Mouse (Mus musculus) adrenal gland, adult 2 months (tissue): Measurements from ENCODE around the gene Cirbp. TPM values are rescaled to one million over a fixed set of nuclear protein-coding genes. Genes with fewer than 3 reads are reported as not detected.
A peak's percentile ranks its signal among the peaks of the same experiment; 100 is the strongest.

Source experiments
- DNase-seq: peaks from one replicate; pipeline ENCODE4 v3.0.0; 2021
- polyA plus RNA-seq: library from polyadenylated mRNA; depleted of rRNA; stranded (reverse); fragments of >200 nt; gene quantifications from 2 replicates; pipeline ENCODE4 v1.2.3, GENCODE M21; 2012
- total RNA-seq, 2 experiments: library from RNA; stranded (reverse); gene quantifications; 2 replicates each; pipeline ENCODE4 v1.2.3; 2021

The Cirbp gene
- total and polyA plus RNA-seq, 3 experiments: 30.6 to 108 (median 77.0) TPM

- peak; percentile 68 for DNase-seq
Observed at GRCm38 (mm10) chr10:80150226-80151210, 15.3 kb upstream of the Cirbp start.

GRCm38 (mm10) chr10:80151211-80152034, 14.4 kb upstream of the Cirbp start:
- peak; percentile 84 for DNase-seq

- peak; percentile 73 for DNase-seq
Observed at GRCm38 (mm10) chr10:80152071-80152872, 13.5 kb upstream of the Cirbp start.

GRCm38 (mm10) chr10:80152873-80153260, 12.9 kb upstream of the Cirbp start:
- DNase-seq: peak; percentile 91

GRCm38 (mm10) chr10:80153713-80154112, 12.1 kb upstream of the Cirbp start:
- no peak for DNase-seq

- no peak for DNase-seq
Observed at GRCm38 (mm10) chr10:80154384-80154783, 11.4 kb upstream of the Cirbp start.

- DNase-seq: no peak
Observed at GRCm38 (mm10) chr10:80155277-80155676, 10.5 kb upstream of the Cirbp start.

- no peak for DNase-seq
Observed at GRCm38 (mm10) chr10:80156002-80156751, 9.6 kb upstream of the Cirbp start.

GRCm38 (mm10) chr10:80156752-80157053, 9.1 kb upstream of the Cirbp start:
- no peak for DNase-seq

- DNase-seq: no peak
Observed at GRCm38 (mm10) chr10:80157141-80157929, 8.4 kb upstream of the Cirbp start.

GRCm38 (mm10) chr10:80158307-80158986, 7.3 kb upstream of the Cirbp start:
- peak; percentile 77 for DNase-seq

- peak; percentile 71 for DNase-seq
Observed at GRCm38 (mm10) chr10:80159021-80159560, 6.7 kb upstream of the Cirbp start.

- DNase-seq: peak; percentile 99
Observed at GRCm38 (mm10) chr10:80159561-80160454, 6.0 kb upstream of the Cirbp start.

- DNase-seq: peak; percentile 94
Observed at GRCm38 (mm10) chr10:80160455-80161371, 5.1 kb upstream of the Cirbp start.

GRCm38 (mm10) chr10:80161522-80162242, 4.1 kb upstream of the Cirbp start:
- DNase-seq: peak; percentile 53

GRCm38 (mm10) chr10:80162243-80162608, 3.6 kb upstream of the Cirbp start:
- peak; percentile 6 for DNase-seq
